Mouse (Mus musculus) hindbrain, embryonic 16.5 days (tissue): Measurements from ENCODE around the gene Rgl1. TPM values are rescaled to one million over a fixed set of nuclear protein-coding genes. Genes with fewer than 3 reads are reported as not detected.

Experiments used
- ATAC-seq: fragments of 200-750 bp; cut with Nextera tagmentation; 2 replicates; pipeline ENCODE4 v1.8.0; 2017; ENCODE audit warnings: moderate TSS enrichment, moderate library complexity
- H3K27ac ChIP-seq: fragments of 300-500 bp; sonication (generic); 2 replicates; pipeline ENCODE4 v1.5.1; 2014; ENCODE audit warnings: low read depth, mild to moderate bottlenecking, control low read depth, low read length, moderate library complexity
- H3K27me3 ChIP-seq: fragments of 300-500 bp; sonication (generic); replicated peaks from 2 replicates; pipeline ENCODE4 v1.6.1; 2014; ENCODE audit warnings: low read length; ENCODE audit not compliant: control insufficient read depth, insufficient read depth
- H3K36me3 ChIP-seq: fragments of 300-500 bp; sonication (generic); 2 replicates; pipeline ENCODE4 v1.6.1; 2014; ENCODE audit warnings: mild to moderate bottlenecking, low read length, moderate library complexity, mixed read lengths; ENCODE audit not compliant: control insufficient read depth, insufficient read depth
- H3K4me1 ChIP-seq: fragments of 300-500 bp; sonication (generic); 2 replicates; pipeline ENCODE4 v1.6.1; 2014; ENCODE audit warnings: low read depth, low read length; ENCODE audit not compliant: control insufficient read depth, insufficient read depth
- H3K4me2 ChIP-seq: fragments of 300-500 bp; sonication (generic); 2 replicates; pipeline ENCODE4 v1.6.1; 2014; ENCODE audit warnings: mild to moderate bottlenecking, low read length, control low read depth, moderate library complexity
- H3K4me3 ChIP-seq: fragments of 300-500 bp; sonication (generic); 2 replicates; pipeline ENCODE4 v1.5.1; 2014; ENCODE audit warnings: mild to moderate bottlenecking, low read length, control low read depth, moderate library complexity
- H3K9ac ChIP-seq: fragments of 300-500 bp; sonication (generic); 2 replicates; pipeline ENCODE4 v1.6.1; 2014; ENCODE audit warnings: low read depth, mild to moderate bottlenecking, control low read depth, low read length, moderate library complexity
- H3K9me3 ChIP-seq: fragments of 300-500 bp; sonication (generic); 2 replicates; pipeline ENCODE4 v1.6.1; 2014; ENCODE audit warnings: mild to moderate bottlenecking, low read length, moderate library complexity; ENCODE audit not compliant: control insufficient read depth
- WGBS: fragments of 180-500 bp; shearing (Covaris S2); extraction: QIAGEN DNeasy Blood & Tissue Kit; methylation state at CpG from one replicate; pipeline ENCODE4 v1.1.7; 2014; 5-methylcytosine and 5-hydroxymethylcytosine counted together
- polyA plus RNA-seq: library from polyadenylated mRNA; unstranded; fragments of >200 nt; fragmentation: Nextera tagmentation; extraction: Ambion mirVana; gene quantifications from 2 replicates; pipeline ENCODE4 v1.2.1, GENCODE M21; 2015

Rgl1 gene
- polyA plus RNA-seq, 1 experiment from 2014 or later, result 18.4 TPM

DNA sequence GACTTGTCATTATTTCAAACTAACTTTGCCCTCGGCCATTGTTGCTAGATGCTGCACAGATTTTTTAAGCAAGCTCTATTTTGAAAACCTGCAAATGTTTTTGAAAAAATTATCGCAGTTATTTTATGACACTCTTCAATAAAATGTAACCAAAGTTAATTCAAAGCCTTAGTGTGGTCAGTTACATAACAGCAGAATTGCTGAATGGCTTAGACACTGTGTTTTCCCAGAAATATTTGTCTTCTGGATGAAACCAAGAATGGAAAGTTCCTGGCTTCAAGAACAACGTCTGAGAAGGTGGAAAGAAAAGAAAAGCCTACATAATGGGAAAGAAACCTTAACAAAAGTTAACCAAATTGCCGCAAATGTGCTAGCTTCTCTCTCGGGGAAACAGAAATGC, 131.5 kb downstream of the Rgl1 start:
- Histone ChIP-seq H3K36me3 (no peaks in the 10 kb centered on the region), H3K4me2 (no peak overlapping the region), H3K4me3 (no peak overlapping the region), H3K27ac (no peak overlapping the region), H3K4me1 (no peaks in the 10 kb centered on the region), H3K9me3 (no peaks in the 10 kb centered on the region), H3K27me3 (no peaks in the 10 kb centered on the region), H3K9ac (no peak overlapping the region)
- no peak for ATAC-seq
- WGBS, result 62% methylated on average over 5 of the region's 5 CpGs

DNA sequence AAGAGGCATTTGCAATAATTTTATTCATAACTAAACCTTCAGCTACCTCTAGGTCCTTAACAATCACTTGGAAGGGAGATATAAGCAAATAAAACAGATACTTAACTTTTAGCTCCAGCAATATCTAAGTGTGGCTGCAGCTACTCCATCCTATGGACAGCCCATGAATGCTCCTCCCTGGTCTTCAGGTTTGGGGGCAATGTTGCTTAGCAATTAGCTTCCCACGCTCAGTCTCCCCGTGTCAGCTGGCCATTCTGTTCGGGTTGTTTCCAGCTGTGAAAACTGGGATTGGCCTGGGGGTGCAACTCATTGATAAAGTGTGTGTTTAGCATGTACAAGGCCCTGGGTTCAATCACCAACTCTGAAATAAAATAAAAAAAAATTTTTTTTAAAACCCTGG, 136.4 kb downstream of the Rgl1 start:
- H3K4me3 ChIP-seq, result no peak overlapping the region
- no peaks in the 10 kb centered on the region for H3K36me3 ChIP-seq
- ATAC-seq, result no peak
- no peaks in the 10 kb centered on the region for H3K9me3 ChIP-seq
- H3K27me3 ChIP-seq, result no peaks in the 10 kb centered on the region
- H3K27ac ChIP-seq, result no peak overlapping the region
- peaks cover 3% of the 10 kb centered on the region for H3K4me1 ChIP-seq
- WGBS, result 22% methylated on average over 3 of the region's 3 CpGs
- no peak overlapping the region for H3K9ac ChIP-seq
- H3K4me2 ChIP-seq, result no peak overlapping the region

DNA sequence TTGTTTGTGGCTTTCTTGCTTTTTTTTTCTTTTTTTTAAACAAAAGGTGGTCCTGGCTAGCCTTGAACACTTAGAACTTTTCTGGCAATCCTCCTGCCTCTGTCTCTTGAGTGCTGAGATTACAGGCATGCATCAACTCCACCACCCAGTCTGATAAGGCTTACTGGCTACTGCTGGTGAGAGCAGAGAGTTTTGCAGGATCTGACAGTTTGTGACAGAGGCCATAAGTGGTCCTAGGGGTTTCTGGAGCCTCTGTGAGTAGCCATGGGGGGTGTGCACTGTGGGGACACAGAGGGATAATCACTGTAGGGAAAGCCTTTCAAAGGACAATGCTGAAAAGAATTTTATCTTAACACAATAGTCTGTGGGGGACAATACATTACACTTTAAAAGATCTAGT, 140.5 kb downstream of the Rgl1 start:
- Histone ChIP-seq H3K9ac (peak overlapping the region; percentile 75), H3K27ac (no peak overlapping the region), H3K4me3 (peak overlapping the region; percentile 63), H3K4me2 (peak overlapping the region; percentile 76), H3K36me3 (no peaks in the 10 kb centered on the region), H3K27me3 (no peaks in the 10 kb centered on the region), H3K9me3 (no peaks in the 10 kb centered on the region), H3K4me1 (peaks cover 11% of the 10 kb centered on the region)
- ATAC-seq, result no peak

DNA sequence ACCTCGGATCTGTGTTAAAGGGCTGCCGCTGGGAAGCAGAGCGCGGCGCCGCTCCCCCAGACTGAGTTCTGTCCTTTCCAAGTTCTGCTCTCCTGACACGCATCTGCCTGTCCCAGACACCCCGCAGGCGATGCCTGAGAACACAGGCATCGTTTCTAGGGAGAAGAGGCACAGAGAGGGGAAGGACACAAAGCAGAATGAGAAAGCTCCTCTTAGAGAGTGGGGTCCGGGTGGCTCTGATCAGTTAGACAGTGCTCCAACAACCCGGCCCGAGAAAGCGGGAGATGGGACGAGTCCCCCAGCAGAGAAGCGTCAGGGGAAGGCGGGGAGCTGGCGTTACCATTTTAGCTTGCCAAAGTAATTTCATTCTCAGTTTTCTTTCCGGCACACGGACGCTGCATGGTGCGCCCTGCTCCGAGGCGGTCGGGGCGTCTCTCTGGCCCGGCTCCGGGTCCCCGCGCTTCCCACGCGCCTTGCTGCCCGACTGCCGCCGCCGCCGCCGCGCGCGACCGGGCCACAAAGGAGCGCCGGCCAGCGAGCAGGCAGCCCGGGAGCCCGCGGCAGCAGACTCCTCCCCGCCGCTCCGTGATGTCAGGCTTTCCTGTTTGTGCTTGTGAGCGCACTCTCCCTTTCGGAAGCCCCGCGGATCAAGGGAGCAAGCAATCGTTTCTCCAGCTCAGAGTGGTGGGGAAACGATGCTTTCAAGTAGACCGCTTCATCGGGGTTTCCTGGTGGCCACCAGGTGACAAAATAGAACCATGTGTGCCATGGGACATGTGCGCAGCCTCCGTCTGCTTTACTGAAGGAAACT, 141.3 kb downstream of the Rgl1 start:
- ATAC-seq, result peak; percentile 89
- no peaks in the 10 kb centered on the region for H3K9me3 ChIP-seq
- no peaks in the 10 kb centered on the region for H3K27me3 ChIP-seq
- peak overlapping the region; percentile 75 for H3K9ac ChIP-seq
- peak overlapping the region; percentile 76 for H3K4me2 ChIP-seq
- peaks cover 11% of the 10 kb centered on the region for H3K4me1 ChIP-seq
- H3K36me3 ChIP-seq, result no peaks in the 10 kb centered on the region
- H3K4me3 ChIP-seq, result peak overlapping the region; percentile 63
- H3K27ac ChIP-seq, result peak overlapping the region; percentile 79
- under 1% methylated on average over 58 of the region's 61 CpGs for WGBS

DNA sequence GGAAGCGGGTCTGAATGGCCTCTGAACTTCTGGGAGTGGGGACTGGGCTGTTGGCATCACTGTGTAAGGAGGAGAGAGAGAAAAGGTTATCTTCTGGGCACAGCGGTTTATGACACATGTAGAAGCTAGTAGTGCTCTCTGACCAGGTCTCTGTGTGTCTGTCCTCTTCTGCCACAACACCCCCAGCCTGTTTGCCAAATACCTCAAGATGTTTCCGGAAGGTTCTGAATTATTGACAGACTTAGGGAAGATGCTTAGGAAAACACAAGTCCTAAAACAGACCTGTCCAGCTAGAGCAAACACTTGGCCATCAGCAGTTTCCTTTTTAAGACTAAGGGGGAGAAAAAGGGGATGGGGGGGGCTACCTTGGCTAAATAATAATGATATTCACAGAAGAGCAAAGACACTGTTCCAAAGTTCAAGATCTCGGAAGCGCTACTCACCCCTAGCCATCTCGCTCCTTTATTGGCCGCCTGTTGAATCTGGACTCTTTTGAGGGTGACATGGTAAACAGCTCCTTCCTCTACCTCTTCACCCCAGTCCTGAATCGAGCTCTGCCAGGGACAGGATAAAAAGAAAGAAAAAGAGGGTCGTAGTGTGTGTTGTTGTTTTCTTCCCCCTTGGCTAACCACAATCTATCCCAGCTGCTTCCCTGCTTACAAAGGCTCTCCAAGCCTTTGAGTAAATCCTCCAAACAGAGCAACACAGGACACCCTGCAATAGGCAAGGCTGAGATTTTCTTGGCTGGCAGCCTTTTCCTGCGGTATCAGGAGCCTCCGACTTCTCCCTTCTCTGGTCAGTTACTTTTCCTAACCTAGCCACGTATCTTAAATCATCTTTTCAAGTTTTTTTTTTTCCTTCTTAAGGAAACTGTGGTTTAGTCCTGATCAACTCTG, 142.5 kb downstream of the Rgl1 start:
- Histone ChIP-seq H3K4me1 (peaks cover 11% of the 10 kb centered on the region), H3K9me3 (no peaks in the 10 kb centered on the region), H3K36me3 (no peaks in the 10 kb centered on the region; the same call in 1 of the 2 replicates), H3K27ac (peak overlapping the region; percentile 20; the same call in 1 of the 2 replicates), H3K9ac (peak overlapping the region; percentile 24), H3K4me2 (peak overlapping the region; percentile 76), H3K27me3 (no peaks in the 10 kb centered on the region), H3K4me3 (peak overlapping the region; percentile 63)
- WGBS, result 30% methylated on average over 12 of the region's 12 CpGs
- ATAC-seq, result no peak

DNA sequence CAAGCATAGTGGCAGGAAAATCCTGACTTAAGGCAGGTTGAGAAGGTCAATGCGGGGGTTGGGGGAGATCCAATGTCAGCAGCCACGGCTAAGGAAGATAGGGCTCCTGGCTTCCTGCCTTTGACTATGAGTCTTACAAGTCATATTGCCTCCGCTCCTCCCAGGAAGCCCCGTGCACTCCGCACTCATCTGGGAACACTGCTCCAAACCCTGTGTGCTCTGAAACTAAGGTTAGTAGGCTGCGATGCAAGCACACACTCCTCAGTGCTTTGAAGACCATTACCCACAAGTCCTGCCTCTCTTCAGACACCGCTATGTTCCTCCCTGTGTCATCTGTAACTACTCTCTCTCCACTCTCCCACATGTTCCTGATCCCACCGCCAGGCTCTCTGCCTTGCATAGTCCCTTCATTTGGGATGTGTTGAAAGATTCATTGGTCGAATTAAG, 143.4 kb downstream of the Rgl1 start:
- peaks cover 11% of the 10 kb centered on the region for H3K4me1 ChIP-seq
- H3K9ac ChIP-seq, result no peak overlapping the region
- WGBS, result 83% methylated on average over 9 of the region's 9 CpGs
- H3K4me2 ChIP-seq, result peak overlapping the region; percentile 76
- no peaks in the 10 kb centered on the region for H3K9me3 ChIP-seq
- ATAC-seq, result no peak
- no peak overlapping the region; the same call in 1 of the 2 replicates for H3K4me3 ChIP-seq
- no peak overlapping the region for H3K27ac ChIP-seq
- H3K36me3 ChIP-seq, result peaks cover 2% of the 10 kb centered on the region; the same call in 1 of the 2 replicates
- H3K27me3 ChIP-seq, result no peaks in the 10 kb centered on the region

DNA sequence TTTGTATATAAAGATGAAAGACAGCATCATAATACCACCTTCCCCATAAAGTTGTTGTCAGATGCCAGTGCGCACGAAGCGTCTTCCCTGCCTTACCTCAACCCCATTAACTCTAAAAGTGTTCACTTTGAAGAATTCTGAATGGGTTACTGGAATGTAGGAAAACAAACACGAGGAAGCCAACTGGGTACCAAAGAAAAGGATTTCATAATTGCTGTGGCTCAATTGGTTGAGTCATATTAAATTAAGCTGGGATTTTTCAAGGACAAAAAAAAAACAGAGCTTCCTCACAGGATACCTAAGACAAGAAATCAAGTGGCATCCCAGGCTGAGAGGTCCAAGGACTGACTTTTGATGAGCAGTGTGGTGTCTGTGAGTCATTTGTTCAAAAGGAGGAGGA, 144.5 kb downstream of the Rgl1 start:
- Histone ChIP-seq H3K36me3 (peaks cover 2% of the 10 kb centered on the region; the same call in 1 of the 2 replicates), H3K4me3 (no peak overlapping the region), H3K4me2 (no peak overlapping the region), H3K27me3 (no peaks in the 10 kb centered on the region), H3K9me3 (no peaks in the 10 kb centered on the region), H3K9ac (no peak overlapping the region), H3K4me1 (peaks cover 15% of the 10 kb centered on the region), H3K27ac (no peak overlapping the region)
- 83% methylated on average over 4 of the region's 4 CpGs for WGBS
- no peak for ATAC-seq

DNA sequence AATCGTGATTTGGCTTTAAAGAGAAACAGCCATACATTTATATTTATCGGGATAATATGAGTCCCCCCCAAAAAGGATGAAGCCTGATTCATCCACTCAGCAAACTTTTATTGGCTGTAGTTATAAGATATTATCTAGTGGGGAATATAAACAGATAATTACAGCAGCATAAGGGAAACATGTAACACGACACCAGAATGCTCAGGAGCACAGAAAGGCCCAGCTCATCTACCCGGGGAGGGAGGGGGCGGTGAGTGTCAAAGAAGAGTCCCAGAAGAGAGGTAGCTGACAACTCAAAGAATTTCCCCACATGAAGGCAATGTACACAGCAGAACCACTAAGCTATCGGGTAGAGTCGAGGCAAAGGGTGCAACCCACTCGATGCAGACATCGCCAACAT, 146.8 kb downstream of the Rgl1 start:
- Histone ChIP-seq H3K27me3 (no peaks in the 10 kb centered on the region), H3K4me1 (peaks cover 9% of the 10 kb centered on the region; the same call in 1 of the 2 replicates), H3K9ac (no peak overlapping the region), H3K4me2 (no peak overlapping the region), H3K9me3 (no peaks in the 10 kb centered on the region), H3K36me3 (peaks cover 2% of the 10 kb centered on the region; the same call in 1 of the 2 replicates), H3K4me3 (no peak overlapping the region), H3K27ac (no peak overlapping the region)
- WGBS, result 87% methylated on average over 9 of the region's 9 CpGs
- ATAC-seq, result no peak

DNA sequence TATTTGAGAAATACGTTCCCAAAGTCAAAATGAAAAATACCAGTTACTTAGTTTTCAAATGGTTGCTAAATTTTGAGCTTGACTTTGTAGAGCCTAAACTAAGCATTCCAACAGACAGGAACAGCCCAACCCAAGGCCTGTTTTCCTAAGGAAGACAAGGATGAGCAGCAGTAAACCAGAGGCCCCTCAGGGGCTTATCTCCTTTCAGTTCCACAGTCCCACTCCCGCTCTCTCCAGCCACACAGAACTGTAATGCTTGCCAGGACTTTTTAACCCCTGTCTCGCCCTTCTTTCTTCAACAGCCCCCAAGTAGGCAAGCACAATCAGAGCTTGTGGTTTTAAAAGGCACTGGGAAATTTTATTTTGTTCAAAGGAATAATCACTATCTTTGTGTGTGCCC, 147.3 kb downstream of the Rgl1 start:
- WGBS, result 81% methylated on average over 3 of the region's 3 CpGs
- Histone ChIP-seq H3K4me3 (no peak overlapping the region), H3K27ac (no peak overlapping the region), H3K4me2 (no peak overlapping the region), H3K27me3 (no peaks in the 10 kb centered on the region), H3K36me3 (peaks cover 2% of the 10 kb centered on the region; the same call in 1 of the 2 replicates), H3K9ac (no peak overlapping the region), H3K4me1 (peaks cover 8% of the 10 kb centered on the region; the same call in 1 of the 2 replicates), H3K9me3 (no peaks in the 10 kb centered on the region)
- ATAC-seq, result no peak
